Mouse (Mus musculus) spleen, adult 18-20 months (tissue): ENCODE data around the gene Cmtm5.
"Not testable (repeated sequence)": the region's sequence is repeated elsewhere in the genome, so short reads cannot be mapped to it uniquely, and the experiment has no call there.

Source experiments
- DNase-seq, 2 experiments: peaks; one replicate each; pipeline ENCODE4 v3.0.0; 2022; ENCODE audit warnings: mixed read lengths in 2 of 2

Cmtm5 gene

DNA sequence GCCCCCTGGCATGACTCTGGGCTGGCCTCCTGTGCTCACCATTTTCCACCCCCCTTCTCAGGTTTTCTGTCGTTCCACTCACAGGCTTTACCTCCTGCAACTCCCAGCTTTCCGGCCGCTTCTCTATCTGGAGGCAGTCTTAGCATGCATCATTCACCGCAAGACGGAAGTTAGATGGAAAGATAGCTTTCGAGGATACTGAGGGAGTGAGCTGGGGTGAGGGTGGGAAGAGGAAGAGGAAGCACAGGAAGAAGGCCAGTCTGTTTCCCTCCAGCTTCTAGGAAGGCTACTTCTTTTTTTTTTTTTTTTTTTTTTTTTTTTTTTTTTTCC is 735 bp downstream of the Cmtm5 start:
- no peak for DNase-seq

DNA sequence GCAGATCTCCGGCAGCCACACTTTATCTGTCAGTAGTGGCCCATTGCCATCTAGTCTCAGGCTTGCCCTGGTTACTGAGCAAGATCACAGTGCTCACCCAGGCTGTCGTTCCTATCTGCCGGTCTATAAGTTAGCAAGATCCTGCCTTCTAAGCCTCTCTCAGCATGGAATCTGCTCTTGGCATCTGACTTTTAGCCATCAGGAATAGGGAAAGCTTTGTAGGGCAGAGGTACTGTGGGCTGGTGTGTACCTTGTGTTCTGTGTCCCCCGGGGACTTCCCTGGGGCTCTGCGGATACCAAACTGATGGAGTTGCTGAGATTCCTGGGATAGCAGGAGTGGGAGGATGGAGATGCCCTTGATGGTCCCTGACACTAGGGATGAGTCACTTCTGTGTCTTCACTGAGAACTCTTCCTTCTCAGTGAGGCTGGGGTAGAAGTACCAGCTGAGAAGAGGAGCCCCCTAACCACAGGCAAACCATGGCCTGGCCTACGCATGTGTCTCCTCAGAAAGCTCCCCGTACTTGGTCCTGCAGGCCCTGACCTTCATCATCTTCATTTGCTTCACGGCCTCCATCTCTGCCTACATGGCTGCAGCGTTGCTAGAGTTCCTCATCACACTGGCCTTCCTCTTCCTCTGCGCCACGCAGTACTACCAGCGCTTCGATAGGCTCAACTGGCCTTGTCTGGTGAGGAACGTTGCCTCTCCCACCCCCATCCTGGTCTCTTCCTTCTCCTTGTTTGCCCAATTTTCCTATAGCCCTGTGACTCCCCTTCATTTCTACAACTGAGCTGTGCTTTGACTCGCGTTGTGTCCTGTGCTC is 1.5 kb downstream of the Cmtm5 start:
- DNase-seq = no peak

DNA sequence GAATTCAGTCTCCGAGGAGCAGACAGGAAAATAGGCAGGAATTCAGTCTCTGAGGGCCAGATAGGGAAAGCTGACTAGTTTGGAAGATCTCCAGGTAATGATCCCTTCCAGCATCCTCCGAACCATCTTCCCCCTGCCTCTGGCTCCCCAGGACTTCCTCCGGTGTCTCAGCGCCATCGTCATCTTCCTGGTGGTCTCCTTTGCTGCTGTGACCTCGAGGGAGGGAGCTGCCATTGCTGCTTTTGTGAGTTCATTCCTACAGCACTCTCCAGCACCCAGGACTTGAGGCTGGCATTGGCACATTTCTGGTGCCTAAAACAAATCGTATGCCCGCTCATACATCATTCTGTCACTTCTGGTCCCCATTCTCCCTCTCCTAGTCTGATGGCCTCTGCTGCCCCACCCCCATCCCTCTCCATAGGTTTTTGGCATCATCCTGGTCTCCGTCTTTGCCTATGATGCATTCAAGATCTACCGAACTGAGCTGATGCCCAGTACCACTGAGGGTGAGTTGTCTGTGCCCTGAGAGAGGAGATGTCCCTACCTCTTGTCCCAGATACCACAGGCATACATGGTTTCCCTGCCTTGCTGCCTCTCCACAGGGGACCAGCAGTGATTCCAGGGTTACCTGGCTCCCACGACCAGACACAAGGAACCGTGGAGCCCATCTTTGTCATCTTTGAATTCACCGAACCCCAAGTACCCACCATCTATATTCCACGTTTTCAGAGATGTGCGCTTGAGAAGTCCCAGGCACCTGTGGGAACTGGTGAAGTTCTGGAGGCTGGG is 2.6 kb downstream of the Cmtm5 start:
- DNase-seq = no peak

- DNase-seq = peak; percentile 25 to 58
Observed at GRCm38 (mm10) chr14:54939434-54940175, 3.5 kb downstream of the Cmtm5 start.

DNA sequence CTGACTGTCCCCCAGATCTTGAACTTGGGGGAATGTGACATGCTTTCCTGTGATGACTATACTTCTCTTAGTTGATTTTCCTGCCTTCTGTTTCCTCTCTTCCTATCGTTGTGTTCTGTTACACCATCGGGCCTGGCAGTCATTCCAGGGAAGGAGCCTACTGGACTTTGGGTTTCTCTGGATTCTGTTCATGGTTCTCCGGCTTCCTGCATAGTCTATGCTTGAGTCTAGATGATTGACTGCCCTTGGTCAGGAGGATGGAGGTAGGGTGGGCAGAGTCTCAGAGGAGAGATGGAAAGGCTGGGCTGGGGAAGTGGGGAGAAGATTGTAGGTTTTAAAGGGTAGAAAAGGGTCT is 4.1 kb downstream of the Cmtm5 start:
- no peak for DNase-seq

DNA sequence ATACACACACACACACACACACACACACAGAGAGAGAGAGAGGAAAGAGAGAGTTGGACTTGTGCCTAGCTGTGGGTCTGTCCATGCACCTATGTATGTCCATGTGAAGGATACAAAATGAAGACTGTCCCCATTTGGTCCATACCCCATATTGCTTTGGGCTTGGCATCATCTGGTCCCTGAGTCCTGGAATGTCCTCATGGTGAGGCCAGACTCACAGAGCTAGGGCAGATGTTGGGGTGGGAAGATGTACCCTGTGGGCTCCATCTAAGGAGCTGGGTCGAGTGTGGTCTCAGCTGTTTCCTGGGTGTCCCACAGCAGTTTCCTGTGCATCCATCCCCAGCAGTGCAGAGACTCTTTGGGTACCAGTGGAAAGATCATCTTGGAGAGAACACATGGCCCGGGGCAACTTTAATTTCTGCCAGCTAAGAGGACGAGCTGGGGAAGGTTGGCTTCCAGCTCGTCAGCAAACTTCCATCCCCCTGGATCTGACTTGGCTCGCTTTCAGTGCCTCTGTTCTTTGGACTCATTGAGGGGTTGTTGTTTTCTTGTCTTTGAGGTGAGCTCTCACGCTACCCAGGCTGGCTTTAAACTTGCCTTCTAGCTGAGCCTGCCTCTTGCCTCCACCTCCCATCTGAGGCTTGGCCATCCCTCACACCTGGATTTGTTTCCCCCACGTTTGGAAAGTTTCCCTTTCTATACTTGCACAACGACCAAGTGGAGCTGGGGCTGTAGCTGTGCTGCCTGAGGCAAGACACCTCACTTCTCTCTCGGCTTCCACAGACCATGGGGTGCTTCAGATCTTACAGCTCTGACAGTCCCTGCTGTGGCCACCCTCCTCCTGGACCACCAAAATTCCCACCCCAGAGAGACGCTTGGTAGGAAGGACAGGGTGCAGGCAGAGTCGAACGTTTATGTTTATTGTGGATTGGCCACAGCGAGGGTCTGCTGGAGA is 5.2 kb downstream of the Cmtm5 start:
- no peak for DNase-seq

DNA sequence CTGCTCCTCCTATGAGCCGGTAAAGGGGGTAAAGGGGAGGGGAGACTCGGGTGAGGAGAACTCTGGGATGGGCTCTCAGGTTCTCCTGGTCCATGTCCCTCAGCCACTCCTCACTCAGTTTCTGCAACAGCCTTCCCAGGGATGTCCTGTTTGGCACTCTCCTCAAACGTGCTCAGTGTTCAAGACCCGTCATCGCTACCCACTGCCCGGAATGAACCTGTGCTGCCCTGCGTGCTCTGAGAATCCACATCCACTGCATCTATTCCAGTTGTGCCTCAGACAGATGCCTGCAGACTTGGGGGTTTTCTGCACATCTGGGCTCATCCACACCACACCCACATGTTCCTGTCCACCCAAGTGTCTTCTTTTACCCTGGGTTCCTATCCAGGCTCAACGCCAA is 6.4 kb downstream of the Cmtm5 start:
- DNase-seq = no peak

- DNase-seq = no peak
Observed at GRCm38 (mm10) chr14:54943971-54944370, 7.9 kb downstream of the Cmtm5 start.

DNA sequence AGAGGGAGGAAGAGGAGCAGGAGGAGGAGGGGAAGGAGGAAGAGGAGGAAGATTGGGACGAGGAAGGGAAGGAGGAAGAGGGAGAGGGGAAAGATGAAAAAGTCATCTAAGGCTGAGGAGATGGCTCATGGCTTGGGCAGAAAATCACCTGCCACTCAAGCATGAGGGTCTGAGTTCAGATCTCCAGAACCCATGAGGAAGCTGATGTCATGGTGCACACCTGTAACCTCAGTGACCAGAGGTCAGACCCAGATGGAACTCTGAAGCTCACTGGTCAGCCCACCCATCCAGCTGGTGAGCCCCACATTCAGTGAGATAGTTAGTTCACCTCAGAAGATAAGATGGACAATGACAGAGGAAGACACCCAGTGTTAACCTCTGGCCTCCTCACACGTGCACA is 8.9 kb downstream of the Cmtm5 start:
- DNase-seq = no peak

DNA sequence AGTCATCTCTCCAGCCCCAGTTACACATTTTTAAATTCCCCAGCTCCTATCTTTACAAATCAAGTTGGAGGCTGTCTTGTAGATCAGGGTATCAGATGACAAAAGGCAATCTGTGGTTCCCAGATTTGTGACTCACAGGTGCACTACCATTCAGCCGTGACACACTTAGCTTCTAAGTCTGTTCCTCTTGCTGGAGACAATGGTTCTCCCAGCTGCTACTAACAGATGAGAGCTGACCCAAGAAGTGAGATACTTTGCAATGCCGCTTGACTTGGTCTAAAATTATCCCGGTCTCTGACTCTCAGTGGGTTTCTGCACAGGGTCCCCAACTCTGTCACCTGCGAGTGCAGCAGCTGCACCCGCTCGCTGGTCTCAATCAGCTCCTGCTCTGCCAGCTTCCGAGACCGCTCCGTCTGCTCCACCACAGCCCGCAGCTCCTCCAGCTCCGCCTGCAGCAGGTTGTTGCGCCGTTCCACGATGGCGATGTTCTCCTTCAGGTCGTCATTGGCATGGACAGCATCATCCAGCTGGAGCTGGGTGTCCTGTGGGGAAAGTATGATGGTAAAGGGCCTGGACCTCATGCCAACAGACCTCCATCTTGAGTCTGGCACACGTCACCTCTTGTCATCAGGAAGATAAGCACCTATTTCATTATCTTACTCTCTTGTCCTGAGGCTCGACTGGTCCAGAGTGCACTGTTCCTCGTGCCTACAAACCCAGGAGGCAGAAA is 10.1 kb downstream of the Cmtm5 start:
- DNase-seq = no peak

GRCm38 (mm10) chr14:54947008-54947407 is 10.9 kb downstream of the Cmtm5 start:
- DNase-seq = not testable (repeated sequence)

DNA sequence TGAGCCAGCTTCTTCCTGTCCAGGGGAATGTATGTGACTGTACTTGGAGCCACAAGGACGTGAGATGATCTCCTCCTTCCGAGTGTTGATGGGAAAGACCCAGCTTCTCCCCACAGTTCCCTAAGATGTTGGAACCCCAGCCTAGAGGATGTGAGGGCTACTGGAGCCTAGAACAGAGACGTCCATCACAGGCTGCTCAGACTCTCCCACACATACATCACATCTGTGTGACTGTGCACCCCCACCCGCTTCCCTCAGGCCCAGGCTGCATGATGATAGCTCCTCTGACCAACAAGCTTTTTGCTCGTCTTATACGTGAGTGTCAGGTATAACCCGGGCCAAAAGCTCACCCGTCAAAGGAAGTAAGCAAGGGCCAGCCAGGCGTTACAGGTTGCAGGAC is 12.7 kb downstream of the Cmtm5 start:
- no peak for DNase-seq

- no peak for DNase-seq
Observed at GRCm38 (mm10) chr14:54950493-54950892, 14.4 kb downstream of the Cmtm5 start.

- no peak for DNase-seq
Observed at GRCm38 (mm10) chr14:54951587-54951986, 15.5 kb downstream of the Cmtm5 start.

- no peak for DNase-seq
Observed at GRCm38 (mm10) chr14:54953664-54954206, 17.7 kb downstream of the Cmtm5 start.

GRCm38 (mm10) chr14:54954474-54954873 is 18.4 kb downstream of the Cmtm5 start:
- no peak for DNase-seq

DNA sequence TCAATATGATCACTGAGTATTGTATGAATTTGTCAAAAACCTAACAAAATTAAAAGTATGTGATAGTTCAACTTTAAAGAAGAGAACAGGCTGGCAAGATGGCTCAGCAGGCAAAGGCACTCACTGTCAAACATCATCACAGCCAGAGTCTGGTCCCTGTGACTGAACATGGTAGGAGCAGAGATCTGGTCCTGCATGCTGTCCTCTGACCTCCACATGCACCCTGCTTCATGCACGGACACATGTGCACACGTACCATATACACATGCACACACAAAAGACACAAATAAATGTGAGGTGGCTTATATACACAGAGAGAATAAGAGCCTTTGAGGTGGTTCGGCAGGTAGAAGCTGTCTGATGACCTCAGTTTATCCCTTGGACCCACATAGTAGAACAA is 19.4 kb downstream of the Cmtm5 start:
- no peak for DNase-seq

DNA sequence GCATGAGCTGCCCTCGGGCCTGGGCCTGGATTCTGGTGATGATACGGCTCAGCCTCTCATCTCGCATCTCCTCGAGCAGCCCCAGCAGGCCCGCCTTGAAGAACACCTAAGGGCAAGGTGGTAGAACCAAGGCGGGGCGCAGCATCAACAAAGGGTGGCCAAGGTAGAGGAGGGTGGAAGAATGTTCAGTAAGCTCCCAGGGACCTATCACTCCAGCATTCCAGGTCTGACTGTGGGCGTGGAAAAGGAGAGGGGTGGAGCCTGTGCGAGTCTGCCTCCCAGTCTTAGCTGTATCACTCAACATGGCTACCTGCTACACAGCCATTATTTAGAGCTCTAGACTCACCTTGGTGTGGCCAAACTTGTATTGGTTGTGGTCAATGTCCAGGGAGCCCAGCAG is 20.5 kb downstream of the Cmtm5 start:
- no peak for DNase-seq

DNA sequence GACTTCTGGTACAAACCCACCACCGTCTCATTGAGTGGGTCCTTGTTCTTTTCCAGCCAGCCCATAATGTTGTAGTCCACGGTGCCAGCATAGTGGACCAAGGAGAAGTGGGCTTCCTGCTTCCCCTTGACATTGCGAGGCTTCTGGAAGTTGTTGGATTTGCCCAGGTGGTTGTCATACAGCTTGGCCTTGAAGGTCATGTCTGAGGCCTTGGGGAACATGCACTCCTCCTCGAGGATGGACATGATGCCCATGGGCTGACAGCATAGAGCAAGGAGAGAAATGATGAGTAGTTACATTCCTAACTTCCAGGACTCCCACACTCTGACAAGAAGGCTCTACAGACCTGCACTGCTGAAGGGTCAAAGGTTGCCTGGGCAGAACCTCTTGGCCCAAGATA is 22.4 kb downstream of the Cmtm5 start:
- DNase-seq = no peak

DNA sequence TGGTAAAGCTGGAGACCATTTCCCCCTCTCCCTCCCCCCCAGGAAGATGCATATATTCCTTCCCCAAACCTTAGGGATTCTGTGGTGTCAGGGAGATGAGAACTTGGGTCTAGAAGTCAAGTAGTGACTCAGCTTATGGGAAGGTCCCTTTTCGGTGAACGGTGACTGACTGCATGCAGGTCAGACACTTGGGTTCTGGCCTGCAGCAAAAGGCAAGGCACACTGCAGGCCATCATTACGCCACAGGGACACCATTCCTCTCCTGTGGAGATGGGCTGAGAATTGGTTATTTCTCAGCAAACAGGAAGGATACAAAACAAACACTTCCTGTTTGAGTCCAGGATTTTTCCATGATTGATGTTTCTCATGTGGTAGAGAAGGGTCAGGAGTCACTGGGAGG is 23.1 kb downstream of the Cmtm5 start:
- no peak for DNase-seq

DNA sequence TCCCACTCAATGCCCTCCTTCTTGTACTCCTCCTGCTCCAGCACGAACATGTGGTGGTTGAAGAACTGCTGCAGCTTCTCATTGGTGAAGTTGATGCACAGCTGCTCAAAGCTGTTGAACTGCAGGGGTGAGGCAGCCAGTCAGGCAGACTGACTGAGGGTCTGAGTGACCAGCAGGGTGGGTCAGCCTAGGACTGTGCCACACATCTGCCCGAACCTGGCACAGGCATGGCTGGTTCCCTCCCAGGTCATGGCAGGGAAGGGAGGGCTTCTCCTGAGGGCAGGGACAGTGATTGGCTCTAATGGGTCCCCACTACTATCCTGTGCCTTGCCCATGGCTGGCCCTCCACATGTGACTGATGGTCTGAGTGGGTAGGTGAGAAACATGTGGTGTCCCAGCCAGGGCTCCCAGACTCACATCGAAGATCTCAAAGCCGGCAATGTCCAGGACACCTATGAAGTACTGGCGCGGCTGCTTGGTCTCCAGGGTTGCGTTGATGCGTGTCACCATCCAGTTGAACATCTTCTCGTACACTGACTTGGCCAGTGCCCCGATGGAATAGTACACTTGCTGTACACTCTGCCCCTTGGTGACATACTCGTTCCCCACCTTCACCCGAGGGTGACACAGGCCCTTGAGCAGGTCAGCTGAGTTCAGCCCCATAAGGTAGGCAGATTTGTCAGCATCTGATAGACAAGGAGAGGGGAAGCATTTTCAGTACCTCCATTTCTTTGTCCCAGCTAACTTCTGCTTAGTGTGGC is 24.0 kb downstream of the Cmtm5 start:
- not testable (repeated sequence) for DNase-seq
